Mouse (Mus musculus) testis, adult 2 months (tissue): ENCODE results near the gene Samd1. TPM values are rescaled to one million over a fixed set of nuclear protein-coding genes. Genes with fewer than 3 reads are reported as not detected.
A peak's percentile ranks its signal among the peaks of the same experiment; 100 is the strongest.

ENCODE experiments used
- H3K27ac ChIP-seq: fragments of 200-500 bp; 2 replicates; pipeline ENCODE4 v1.5.1; 2012; ENCODE audit warnings: low read depth, low read length; ENCODE audit not compliant: control insufficient read depth, insufficient read depth
- H3K27me3 ChIP-seq: fragments of 200-500 bp; 2 replicates; pipeline ENCODE4 v1.6.1; 2012; ENCODE audit warnings: mild to moderate bottlenecking, low read length, moderate library complexity; ENCODE audit not compliant: control insufficient read depth, insufficient read depth
- H3K36me3 ChIP-seq: fragments of 200-500 bp; 2 replicates; pipeline ENCODE4 v1.6.1; 2012; ENCODE audit warnings: mild to moderate bottlenecking, low read length; ENCODE audit not compliant: control insufficient read depth, insufficient read depth
- H3K4me1 ChIP-seq: fragments of 200-500 bp; 2 replicates; pipeline ENCODE4 v1.6.1; 2012; ENCODE audit warnings: low read length; ENCODE audit not compliant: control insufficient read depth, insufficient read depth
- H3K4me3 ChIP-seq: fragments of 200-500 bp; 2 replicates; pipeline ENCODE4 v1.5.1; 2012; ENCODE audit warnings: low read depth, mild to moderate bottlenecking, low read length, moderate library complexity, mixed read lengths; ENCODE audit not compliant: control insufficient read depth
- CTCF ChIP-seq: fragments of 200-500 bp; IDR thresholded peaks from 2 replicates; pipeline ENCODE4 v1.5.1; 2012; ENCODE audit warnings: low read depth, mild to moderate bottlenecking, inconsistent platforms, low read length, moderate library complexity; ENCODE audit not compliant: control insufficient read depth, insufficient read depth, insufficient replicate concordance
- POLR2A ChIP-seq: fragments of 200-500 bp; IDR thresholded peaks from 2 replicates; pipeline ENCODE4 v1.6.1; 2012; ENCODE audit warnings: low read depth, mild to moderate bottlenecking, inconsistent platforms, low read length, moderate library complexity; ENCODE audit not compliant: control insufficient read depth
- polyA plus RNA-seq: library from polyadenylated mRNA; depleted of rRNA; stranded (reverse); fragments of >200 nt; gene quantifications from 2 replicates; pipeline ENCODE4 v1.2.3, GENCODE M21; 2012

The Samd1 gene
- polyA plus RNA-seq, 1 experiment: 15.3 TPM

GRCm38 (mm10) chr8:84029272-84029671, 31.8 kb downstream of the Samd1 start:
- Histone ChIP-seq H3K4me3 (no peak overlapping the region), H3K27me3 (peaks cover 4% of the 10 kb centered on the region; the same call in 1 of the 2 replicates), H3K27ac (no peak overlapping the region), H3K36me3 (no peaks in the 10 kb centered on the region), H3K4me1 (peaks cover 14% of the 10 kb centered on the region)
- no peak for TF ChIP-seq CTCF
- TF ChIP-seq POLR2A: no peak

- no peak overlapping the region for H3K27ac ChIP-seq
- no peaks in the 10 kb centered on the region for H3K4me1 ChIP-seq
- no peak for TF ChIP-seq CTCF
- no peak for TF ChIP-seq POLR2A
- H3K27me3 ChIP-seq: no peaks in the 10 kb centered on the region
- H3K36me3 ChIP-seq: no peaks in the 10 kb centered on the region
- H3K4me3 ChIP-seq: no peak overlapping the region
Measured at GRCm38 (mm10) chr8:84032777-84033176, 35.3 kb downstream of the Samd1 start.

GRCm38 (mm10) chr8:84038015-84038414, 40.5 kb downstream of the Samd1 start:
- Histone ChIP-seq H3K4me1 (peaks cover 10% of the 10 kb centered on the region), H3K36me3 (no peaks in the 10 kb centered on the region), H3K27ac (no peak overlapping the region), H3K27me3 (peaks cover 2% of the 10 kb centered on the region; the same call in 1 of the 2 replicates), H3K4me3 (no peak overlapping the region)
- no peak for TF ChIP-seq CTCF
- TF ChIP-seq POLR2A: no peak

- no peak overlapping the region for H3K4me3 ChIP-seq
- TF ChIP-seq POLR2A: no peak
- peak; percentile 61; the same call in 1 of the 2 replicates for TF ChIP-seq CTCF
- no peaks in the 10 kb centered on the region for H3K36me3 ChIP-seq
- peaks cover 4% of the 10 kb centered on the region for H3K27me3 ChIP-seq
- H3K27ac ChIP-seq: no peak overlapping the region
- peaks cover 11% of the 10 kb centered on the region for H3K4me1 ChIP-seq
Measured at GRCm38 (mm10) chr8:84039050-84039449, 41.6 kb downstream of the Samd1 start.

- TF ChIP-seq POLR2A: no peak
- TF ChIP-seq CTCF: peak; percentile 64
- Histone ChIP-seq H3K27me3 (peaks cover 4% of the 10 kb centered on the region), H3K27ac (no peak within 1 kb of the TSS)
Measured at GRCm38 (mm10) chr8:84042066-84042947, 44.8 kb downstream of the Samd1 start, which contains the start of gene Il27ra. Gene Il27ra, minus strand, starts transcription at chr8:84042589.

GRCm38 (mm10) chr8:84042948-84043342, 45.5 kb downstream of the Samd1 start:
- H3K4me1 ChIP-seq: peaks cover 11% of the 10 kb centered on the region
- no peaks in the 10 kb centered on the region for H3K36me3 ChIP-seq
- H3K27me3 ChIP-seq: peaks cover 4% of the 10 kb centered on the region
- no peak overlapping the region for H3K4me3 ChIP-seq
- H3K27ac ChIP-seq: no peak overlapping the region
- TF ChIP-seq CTCF (no peak), POLR2A (no peak)

More at GRCm38 (mm10) chr8:84042066-84042947, 44.8 kb downstream of the Samd1 start, which contains the start of gene Il27ra:
- H3K4me1 ChIP-seq: peaks cover 11% of the 10 kb centered on the region
- H3K36me3 ChIP-seq: no peaks in the 10 kb centered on the region
- peak within 1 kb of the TSS; percentile 64 for H3K4me3 ChIP-seq

- H3K27me3 ChIP-seq: peaks cover 4% of the 10 kb centered on the region
- H3K27ac ChIP-seq: no peak overlapping the region
- H3K4me3 ChIP-seq: no peak overlapping the region
- no peak for TF ChIP-seq CTCF
- TF ChIP-seq POLR2A: no peak
- no peaks in the 10 kb centered on the region for H3K36me3 ChIP-seq
- H3K4me1 ChIP-seq: peaks cover 11% of the 10 kb centered on the region
Measured at GRCm38 (mm10) chr8:84044103-84044502, 46.6 kb downstream of the Samd1 start.

- Histone ChIP-seq H3K27me3 (peaks cover 4% of the 10 kb centered on the region), H3K36me3 (no peaks in the 10 kb centered on the region), H3K4me1 (peaks cover 11% of the 10 kb centered on the region), H3K4me3 (peak within 1 kb of the TSS; percentile 52), H3K27ac (no peak within 1 kb of the TSS)
- no peak for TF ChIP-seq CTCF
- TF ChIP-seq POLR2A: no peak
Measured at GRCm38 (mm10) chr8:84044900-84045299, 47.4 kb downstream of the Samd1 start, which contains the start of gene Rln3. Gene Rln3, minus strand, starts transcription at chr8:84045000.
